Mouse (Mus musculus): ENCODE data around the gene Mmp21.

The Mmp21 gene

GRCm38 (mm10) chr7:133662467-133662866, 17.4 kb downstream of the Mmp21 start:
- DNase-seq (ENCODE audit: low read depth, low spot score): no peak

GRCm38 (mm10) chr7:133645716-133646115, 34.1 kb downstream of the Mmp21 start:
- DNase-seq (ENCODE audit: low read depth, low spot score): no peak

GRCm38 (mm10) chr7:133638821-133639220, 41.0 kb downstream of the Mmp21 start:
- DNase-seq (ENCODE audit: low read depth, low spot score): no peak

- DNase-seq (ENCODE audit: low read depth, low spot score): no peak
Observed at GRCm38 (mm10) chr7:133638306-133638705, 41.6 kb downstream of the Mmp21 start.

- DNase-seq (ENCODE audit: low read depth, low spot score): peak; percentile 99
Observed at GRCm38 (mm10) chr7:133637361-133638305, 42.2 kb downstream of the Mmp21 start, which contains the start of gene Edrf1. Edrf1 (plus strand) TSS chr7:133637543.

GRCm38 (mm10) chr7:133636738-133637352, 43.0 kb downstream of the Mmp21 start:
- peak; percentile 92 for DNase-seq (ENCODE audit: low read depth, low spot score)

GRCm38 (mm10) chr7:133634932-133635650, 44.8 kb downstream of the Mmp21 start:
- DNase-seq (ENCODE audit: low read depth, low spot score): no peak

- peak; percentile 65 for DNase-seq (ENCODE audit: low read depth, low spot score)
Observed at GRCm38 (mm10) chr7:133632476-133632875, 47.4 kb downstream of the Mmp21 start.

- DNase-seq (ENCODE audit: low read depth, low spot score): no peak
Observed at GRCm38 (mm10) chr7:133630821-133631220, 49.0 kb downstream of the Mmp21 start.

GRCm38 (mm10) chr7:133627184-133627936, 52.5 kb downstream of the Mmp21 start:
- DNase-seq (ENCODE audit: low read depth, low spot score): no peak
